Mouse (Mus musculus) bone marrow, adult 2 months (tissue): ENCODE results near the gene Fgf18.

Source experiments
- CTCF ChIP-seq: fragments of 200-500 bp; IDR thresholded peaks from 2 replicates; pipeline ENCODE4 v1.5.1; 2011; ENCODE audit warnings: low read length, control low read depth; ENCODE audit not compliant: control insufficient read depth, insufficient read depth
- POLR2A ChIP-seq: fragments of 200-500 bp; IDR thresholded peaks from 2 replicates; pipeline ENCODE4 v1.6.1; 2011; ENCODE audit warnings: low read depth, mild to moderate bottlenecking, control low read depth, low read length, borderline replicate concordance; ENCODE audit not compliant: control insufficient read depth

DNA sequence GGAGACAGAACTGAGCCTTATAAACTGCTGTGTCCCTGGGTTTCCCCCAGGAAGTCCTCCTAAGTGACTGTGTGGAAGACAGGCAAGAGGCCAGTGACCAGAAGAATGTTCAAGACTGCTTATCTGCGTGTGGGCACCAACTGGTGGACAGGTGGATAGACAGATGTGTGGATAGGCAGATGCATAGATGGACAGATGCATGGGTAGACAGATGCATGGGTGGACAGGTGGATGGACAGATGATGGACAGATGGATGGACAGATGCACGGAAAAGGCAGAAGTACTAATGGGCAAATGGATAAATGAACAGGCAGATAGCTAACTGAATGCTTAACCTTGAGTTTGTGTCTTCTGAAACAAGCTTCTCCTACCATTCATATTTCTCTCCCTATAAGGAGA is 37.1 kb downstream of the Fgf18 start:
- no peak for TF ChIP-seq CTCF
- TF ChIP-seq POLR2A = no peak
